Mouse (Mus musculus): Measurements from ENCODE around the gene Kank2. TPM values are rescaled to one million over a fixed set of nuclear protein-coding genes. Genes with fewer than 3 reads are reported as not detected.

Gene Kank2
- polyA plus RNA-seq, 1 experiment from 2014 or later, result 3.1 TPM

- H3K4me2 ChIP-seq (ENCODE audit: low read length), result no peak overlapping the region
- no peak for ATAC-seq
- 98% methylated on average over 6 of the region's 6 CpGs for WGBS
Measured at GRCm38 (mm10) chr9:21764084-21764999, 34.2 kb downstream of the Kank2 start.

GRCm38 (mm10) chr9:21762135-21762534 lies 36.4 kb downstream of the Kank2 start:
- H3K36me3 ChIP-seq (ENCODE audit: control insufficient read depth, insufficient read depth, low read length), result no peaks in the 10 kb centered on the region

More at GRCm38 (mm10) chr9:21764084-21764999, 34.2 kb downstream of the Kank2 start:
- Histone ChIP-seq H3K27me3 (ENCODE audit: control insufficient read depth, insufficient read depth, low read depth, low read length) (no peaks in the 10 kb centered on the region), H3K4me1 (ENCODE audit: control insufficient read depth, insufficient read depth, low read length) (peaks cover 7% of the 10 kb centered on the region), H3K9me3 (replicated peaks; ENCODE audit: control insufficient read depth, low read length, poor library complexity, severe bottlenecking) (no peaks in the 10 kb centered on the region), H3K36me3 (ENCODE audit: control insufficient read depth, insufficient read depth, low read length) (no peaks in the 10 kb centered on the region), H3K27ac (ENCODE audit: low read length) (no peak overlapping the region), H3K4me3 (ENCODE audit: low read depth, low read length) (no peak overlapping the region), H3K9ac (ENCODE audit: low read depth, low read length) (no peak overlapping the region)

GRCm38 (mm10) chr9:21760155-21761088 lies 38.1 kb downstream of the Kank2 start, which contains the start of gene Spc24:
TSS of gene Spc24 (minus strand) at chr9:21760303.
- H3K9me3 ChIP-seq (replicated peaks; ENCODE audit: control insufficient read depth, low read length, poor library complexity, severe bottlenecking), result no peaks in the 10 kb centered on the region
- ATAC-seq, result peak; percentile 98
- H3K36me3 ChIP-seq (ENCODE audit: control insufficient read depth, insufficient read depth, low read length), result no peaks in the 10 kb centered on the region
- 1% methylated on average over 51 of the region's 54 CpGs for WGBS
- H3K27ac ChIP-seq (ENCODE audit: low read length), result peak within 1 kb of the TSS; percentile 83
- peak within 1 kb of the TSS; percentile 83 for H3K4me3 ChIP-seq (ENCODE audit: low read depth, low read length)
- H3K27me3 ChIP-seq (ENCODE audit: control insufficient read depth, insufficient read depth, low read depth, low read length), result no peaks in the 10 kb centered on the region
- H3K4me1 ChIP-seq (ENCODE audit: control insufficient read depth, insufficient read depth, low read length), result peaks cover 4% of the 10 kb centered on the region
- H3K9ac ChIP-seq (ENCODE audit: low read depth, low read length), result peak within 1 kb of the TSS; percentile 62
- H3K4me2 ChIP-seq (ENCODE audit: low read length), result peak within 1 kb of the TSS; percentile 96

More at GRCm38 (mm10) chr9:21762135-21762534, 36.4 kb downstream of the Kank2 start:
- no peaks in the 10 kb centered on the region for H3K9me3 ChIP-seq (replicated peaks; ENCODE audit: control insufficient read depth, low read length, poor library complexity, severe bottlenecking)
- no peak overlapping the region for H3K4me3 ChIP-seq (ENCODE audit: low read depth, low read length)
- no peak overlapping the region for H3K27ac ChIP-seq (ENCODE audit: low read length)
- H3K9ac ChIP-seq (ENCODE audit: low read depth, low read length), result no peak overlapping the region
- H3K4me2 ChIP-seq (ENCODE audit: low read length), result no peak overlapping the region
- H3K27me3 ChIP-seq (ENCODE audit: control insufficient read depth, insufficient read depth, low read depth, low read length), result no peaks in the 10 kb centered on the region
- H3K4me1 ChIP-seq (ENCODE audit: control insufficient read depth, insufficient read depth, low read length), result peaks cover 4% of the 10 kb centered on the region
- no peak for ATAC-seq

- H3K36me3 ChIP-seq (ENCODE audit: control insufficient read depth, insufficient read depth, low read length), result no peaks in the 10 kb centered on the region
- ATAC-seq, result peak; percentile 52
- WGBS, result under 1% methylated on average over 20 of the region's 20 CpGs
Measured at GRCm38 (mm10) chr9:21759718-21760117, 38.8 kb downstream of the Kank2 start.

GRCm38 (mm10) chr9:21758576-21759529 lies 39.7 kb downstream of the Kank2 start:
- H3K27me3 ChIP-seq (ENCODE audit: control insufficient read depth, insufficient read depth, low read depth, low read length), result no peaks in the 10 kb centered on the region
- peak overlapping the region; percentile 96 for H3K4me2 ChIP-seq (ENCODE audit: low read length)
- H3K4me1 ChIP-seq (ENCODE audit: control insufficient read depth, insufficient read depth, low read length), result peaks cover 4% of the 10 kb centered on the region
- H3K36me3 ChIP-seq (ENCODE audit: control insufficient read depth, insufficient read depth, low read length), result no peaks in the 10 kb centered on the region
- no peaks in the 10 kb centered on the region for H3K9me3 ChIP-seq (replicated peaks; ENCODE audit: control insufficient read depth, low read length, poor library complexity, severe bottlenecking)
- ATAC-seq, result no peak
- 60% methylated on average over 14 of the region's 14 CpGs for WGBS
- H3K4me3 ChIP-seq (ENCODE audit: low read depth, low read length), result peak overlapping the region; percentile 83
- no peak overlapping the region for H3K27ac ChIP-seq (ENCODE audit: low read length)
- H3K9ac ChIP-seq (ENCODE audit: low read depth, low read length), result no peak overlapping the region

More at GRCm38 (mm10) chr9:21759718-21760117, 38.8 kb downstream of the Kank2 start:
- Histone ChIP-seq H3K9ac (ENCODE audit: low read depth, low read length) (peak overlapping the region; percentile 62), H3K4me2 (ENCODE audit: low read length) (peak overlapping the region; percentile 96), H3K9me3 (replicated peaks; ENCODE audit: control insufficient read depth, low read length, poor library complexity, severe bottlenecking) (no peaks in the 10 kb centered on the region), H3K27ac (ENCODE audit: low read length) (no peak overlapping the region), H3K27me3 (ENCODE audit: control insufficient read depth, insufficient read depth, low read depth, low read length) (no peaks in the 10 kb centered on the region), H3K4me3 (ENCODE audit: low read depth, low read length) (peak overlapping the region; percentile 83), H3K4me1 (ENCODE audit: control insufficient read depth, insufficient read depth, low read length) (peaks cover 4% of the 10 kb centered on the region)

- Histone ChIP-seq H3K4me3 (ENCODE audit: low read depth, low read length) (no peak overlapping the region), H3K4me2 (ENCODE audit: low read length) (no peak overlapping the region), H3K36me3 (ENCODE audit: control insufficient read depth, insufficient read depth, low read length) (no peaks in the 10 kb centered on the region), H3K4me1 (ENCODE audit: control insufficient read depth, insufficient read depth, low read length) (peaks cover 2% of the 10 kb centered on the region), H3K27me3 (ENCODE audit: control insufficient read depth, insufficient read depth, low read depth, low read length) (no peaks in the 10 kb centered on the region), H3K9ac (ENCODE audit: low read depth, low read length) (no peak overlapping the region), H3K9me3 (replicated peaks; ENCODE audit: control insufficient read depth, low read length, poor library complexity, severe bottlenecking) (no peaks in the 10 kb centered on the region), H3K27ac (ENCODE audit: low read length) (no peak overlapping the region)
- ATAC-seq, result no peak
- WGBS, result 81% methylated on average over 13 of the region's 13 CpGs
Measured at GRCm38 (mm10) chr9:21754516-21755321, 43.8 kb downstream of the Kank2 start.

- H3K9ac ChIP-seq (ENCODE audit: low read depth, low read length), result no peak overlapping the region
- H3K36me3 ChIP-seq (ENCODE audit: control insufficient read depth, insufficient read depth, low read length), result 0 out of 2 replicates have a peak, but pooled peaks cover 3% of the 10 kb centered on the region
- H3K4me1 ChIP-seq (ENCODE audit: control insufficient read depth, insufficient read depth, low read length), result no peaks in the 10 kb centered on the region
- H3K9me3 ChIP-seq (replicated peaks; ENCODE audit: control insufficient read depth, low read length, poor library complexity, severe bottlenecking), result no peaks in the 10 kb centered on the region
- no peak for ATAC-seq
- no peaks in the 10 kb centered on the region for H3K27me3 ChIP-seq (ENCODE audit: control insufficient read depth, insufficient read depth, low read depth, low read length)
- H3K27ac ChIP-seq (ENCODE audit: low read length), result no peak overlapping the region
- WGBS, result 89% methylated on average over 2 of the region's 2 CpGs
- no peak overlapping the region for H3K4me2 ChIP-seq (ENCODE audit: low read length)
- no peak overlapping the region for H3K4me3 ChIP-seq (ENCODE audit: low read depth, low read length)
Measured at GRCm38 (mm10) chr9:21754003-21754402, 44.5 kb downstream of the Kank2 start.

All from midbrain, embryonic 16.5 days (tissue).